Mouse (Mus musculus): ENCODE results near the gene Tnpo1. TPM values are rescaled to one million over a fixed set of nuclear protein-coding genes. Genes with fewer than 3 reads are reported as not detected.

Gene Tnpo1
- polyA plus RNA-seq, 1 experiment from 2014 or later: 57.0 TPM

DNA sequence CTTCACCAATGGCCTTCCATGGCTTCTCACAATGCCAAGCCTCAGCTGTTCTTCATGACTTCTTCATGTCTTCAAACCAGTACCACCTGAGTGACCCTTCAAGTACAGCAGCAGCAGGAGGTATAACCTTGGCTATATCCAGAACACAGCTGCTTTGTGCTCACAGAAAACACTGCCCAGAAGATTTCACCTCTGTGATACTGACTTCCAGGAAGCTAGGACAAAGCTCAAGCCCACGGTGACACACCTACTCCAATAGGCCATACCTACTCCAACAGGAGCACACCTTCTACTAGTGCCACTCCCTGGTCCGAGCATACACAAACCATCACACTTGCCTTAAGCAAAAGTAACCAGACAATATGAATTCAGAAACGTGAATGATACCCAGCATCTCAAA lies 3.4 kb downstream of the Tnpo1 start:
- ATAC-seq (replicated peaks): no peak
- 93% methylated on average over 3 of the region's 3 CpGs for WGBS
- no peak overlapping the region for H3K9ac ChIP-seq (replicated peaks)

DNA sequence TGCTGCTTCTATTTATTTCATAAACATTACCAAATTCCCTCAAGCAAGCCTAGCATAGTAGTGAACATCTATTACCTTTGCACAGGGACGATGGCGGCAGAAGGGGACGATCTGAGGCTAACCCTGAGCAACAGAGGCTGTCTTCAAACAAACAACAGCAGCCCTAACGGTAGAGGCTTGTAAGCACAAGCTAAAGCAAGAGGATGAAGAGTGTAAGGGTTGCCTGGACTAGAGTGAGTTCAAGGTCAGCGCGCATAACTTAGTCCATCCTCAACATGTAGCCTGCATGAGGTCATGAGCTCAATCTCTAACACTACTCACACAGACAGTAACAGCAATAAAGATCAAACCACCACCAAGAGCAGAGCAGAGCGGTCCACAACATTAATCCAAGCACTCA lies 4.9 kb downstream of the Tnpo1 start:
- no peak overlapping the region for H3K9ac ChIP-seq (replicated peaks)
- peaks cover 37% of the 10 kb centered on the region for H3K4me1 ChIP-seq
- H3K27me3 ChIP-seq: no peaks in the 10 kb centered on the region
- H3K9me3 ChIP-seq: no peaks in the 10 kb centered on the region
- H3K4me2 ChIP-seq (replicated peaks): no peak overlapping the region
- 96% methylated on average over 7 of the region's 7 CpGs for WGBS
- ATAC-seq (replicated peaks): no peak
- no peaks in the 10 kb centered on the region; the same call in 1 of the 2 replicates for H3K36me3 ChIP-seq
- H3K4me3 ChIP-seq: no peak overlapping the region
- H3K27ac ChIP-seq (replicated peaks): no peak overlapping the region

More for the DNA sequence above, 3.4 kb downstream of the Tnpo1 start:
- Histone ChIP-seq H3K9me3 (no peaks in the 10 kb centered on the region), H3K4me2 (replicated peaks) (no peak overlapping the region), H3K36me3 (no peaks in the 10 kb centered on the region; the same call in 1 of the 2 replicates), H3K4me3 (no peak overlapping the region), H3K27me3 (no peaks in the 10 kb centered on the region), H3K4me1 (peaks cover 37% of the 10 kb centered on the region), H3K27ac (replicated peaks) (no peak overlapping the region)

- no peak for ATAC-seq (replicated peaks)
- H3K4me1 ChIP-seq: peaks cover 42% of the 10 kb centered on the region
- no peaks in the 10 kb centered on the region for H3K9me3 ChIP-seq
- no peak overlapping the region for H3K4me3 ChIP-seq
- no peak overlapping the region for H3K4me2 ChIP-seq (replicated peaks)
- H3K27me3 ChIP-seq: no peaks in the 10 kb centered on the region
- H3K9ac ChIP-seq (replicated peaks): no peak overlapping the region
- no peak overlapping the region for H3K27ac ChIP-seq (replicated peaks)
- H3K36me3 ChIP-seq: no peaks in the 10 kb centered on the region; the same call in 1 of the 2 replicates
- 76% methylated on average over 3 of the region's 3 CpGs for WGBS
Measured at GRCm38 (mm10) chr13:98920300-98920699, 5.9 kb downstream of the Tnpo1 start.

DNA sequence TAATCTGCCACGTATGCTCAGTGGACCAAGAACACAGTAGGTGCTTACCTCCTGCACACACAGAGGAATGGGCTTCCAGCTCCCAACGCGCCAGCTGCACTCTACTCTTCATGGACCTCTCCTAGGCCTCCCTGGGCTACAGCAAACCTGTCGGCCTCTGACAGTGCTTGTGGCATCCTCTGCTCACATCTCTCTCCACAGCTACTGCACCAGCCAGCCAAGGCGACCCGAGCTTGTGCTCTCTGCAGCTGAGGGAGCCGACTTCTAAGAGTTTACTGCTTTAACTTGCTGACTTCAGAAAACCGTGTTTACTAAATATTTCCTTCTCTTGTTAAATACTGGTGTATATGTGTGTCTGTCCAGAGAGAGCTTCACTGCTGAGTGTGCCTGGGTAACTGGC lies 6.5 kb downstream of the Tnpo1 start:
- Histone ChIP-seq H3K9me3 (no peaks in the 10 kb centered on the region), H3K36me3 (no peaks in the 10 kb centered on the region; the same call in 1 of the 2 replicates), H3K27ac (replicated peaks) (no peak overlapping the region), H3K4me2 (replicated peaks) (no peak overlapping the region), H3K4me1 (peaks cover 43% of the 10 kb centered on the region), H3K9ac (replicated peaks) (no peak overlapping the region), H3K27me3 (no peaks in the 10 kb centered on the region), H3K4me3 (no peak overlapping the region)
- ATAC-seq (replicated peaks): no peak
- WGBS: 88% methylated on average over 8 of the region's 8 CpGs

DNA sequence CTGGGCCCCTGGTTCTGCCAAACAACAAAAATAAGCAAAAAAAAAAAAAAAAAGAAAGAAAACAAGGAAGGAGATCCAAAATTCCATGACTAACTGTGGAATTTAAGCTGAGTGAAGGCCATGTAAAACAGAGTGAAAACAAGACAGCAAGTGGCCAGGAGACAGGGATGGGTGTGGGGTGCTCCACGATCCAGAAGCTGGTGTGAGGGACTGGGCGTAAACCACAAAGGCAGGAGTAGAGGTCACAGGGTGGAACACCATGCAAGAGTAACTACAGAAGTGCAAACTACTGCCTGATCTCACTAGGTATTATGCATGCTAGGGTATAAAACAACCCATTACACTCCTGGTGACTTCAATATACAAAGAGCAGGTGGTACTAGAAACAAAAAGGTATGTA lies 8.3 kb downstream of the Tnpo1 start:
- WGBS: 96% methylated on average over 2 of the region's 2 CpGs
- no peaks in the 10 kb centered on the region for H3K9me3 ChIP-seq
- no peaks in the 10 kb centered on the region; the same call in 1 of the 2 replicates for H3K36me3 ChIP-seq
- no peak for ATAC-seq (replicated peaks)
- H3K4me3 ChIP-seq: no peak overlapping the region
- no peak overlapping the region for H3K4me2 ChIP-seq (replicated peaks)
- H3K27me3 ChIP-seq: no peaks in the 10 kb centered on the region
- no peak overlapping the region for H3K9ac ChIP-seq (replicated peaks)
- no peak overlapping the region for H3K27ac ChIP-seq (replicated peaks)
- H3K4me1 ChIP-seq: peaks cover 49% of the 10 kb centered on the region

GRCm38 (mm10) chr13:98915591-98915990 lies 10.6 kb downstream of the Tnpo1 start:
- Histone ChIP-seq H3K9ac (replicated peaks) (no peak overlapping the region), H3K9me3 (no peaks in the 10 kb centered on the region), H3K27ac (replicated peaks) (no peak overlapping the region; the same call in 1 of the 2 replicates), H3K4me2 (replicated peaks) (no peak overlapping the region; the same call in 1 of the 2 replicates), H3K4me3 (no peak overlapping the region), H3K27me3 (no peaks in the 10 kb centered on the region), H3K36me3 (no peaks in the 10 kb centered on the region), H3K4me1 (peaks cover 51% of the 10 kb centered on the region)
- no peak for ATAC-seq (replicated peaks)
- WGBS: 78% methylated on average over 4 of the region's 4 CpGs

DNA sequence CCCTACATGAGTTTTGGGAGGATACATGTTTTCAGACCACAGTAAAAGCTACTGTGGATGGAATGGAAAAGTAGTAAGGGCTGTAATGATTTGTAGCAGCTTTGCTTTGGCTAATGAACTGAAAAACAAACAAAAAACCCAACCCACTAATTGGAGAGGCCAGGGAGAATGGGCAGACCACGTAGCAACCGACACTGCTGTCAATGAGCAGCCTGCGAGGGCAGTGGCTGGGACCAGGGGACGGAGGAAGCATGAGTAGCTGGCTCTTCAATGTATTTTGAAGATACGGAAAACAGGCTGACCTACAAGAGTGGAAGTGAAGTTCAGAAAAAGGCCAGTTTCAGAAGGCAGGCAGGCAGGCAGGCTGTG lies 11.4 kb downstream of the Tnpo1 start:
- WGBS: 22% methylated on average over 5 of the region's 5 CpGs
- Histone ChIP-seq H3K9me3 (no peaks in the 10 kb centered on the region), H3K9ac (replicated peaks) (no peak overlapping the region), H3K4me2 (replicated peaks) (no peak overlapping the region), H3K27me3 (no peaks in the 10 kb centered on the region), H3K4me1 (peaks cover 54% of the 10 kb centered on the region), H3K36me3 (no peaks in the 10 kb centered on the region), H3K27ac (replicated peaks) (peak overlapping the region; percentile 68; the same call in 1 of the 2 replicates), H3K4me3 (no peak overlapping the region)
- no peak for ATAC-seq (replicated peaks)

DNA sequence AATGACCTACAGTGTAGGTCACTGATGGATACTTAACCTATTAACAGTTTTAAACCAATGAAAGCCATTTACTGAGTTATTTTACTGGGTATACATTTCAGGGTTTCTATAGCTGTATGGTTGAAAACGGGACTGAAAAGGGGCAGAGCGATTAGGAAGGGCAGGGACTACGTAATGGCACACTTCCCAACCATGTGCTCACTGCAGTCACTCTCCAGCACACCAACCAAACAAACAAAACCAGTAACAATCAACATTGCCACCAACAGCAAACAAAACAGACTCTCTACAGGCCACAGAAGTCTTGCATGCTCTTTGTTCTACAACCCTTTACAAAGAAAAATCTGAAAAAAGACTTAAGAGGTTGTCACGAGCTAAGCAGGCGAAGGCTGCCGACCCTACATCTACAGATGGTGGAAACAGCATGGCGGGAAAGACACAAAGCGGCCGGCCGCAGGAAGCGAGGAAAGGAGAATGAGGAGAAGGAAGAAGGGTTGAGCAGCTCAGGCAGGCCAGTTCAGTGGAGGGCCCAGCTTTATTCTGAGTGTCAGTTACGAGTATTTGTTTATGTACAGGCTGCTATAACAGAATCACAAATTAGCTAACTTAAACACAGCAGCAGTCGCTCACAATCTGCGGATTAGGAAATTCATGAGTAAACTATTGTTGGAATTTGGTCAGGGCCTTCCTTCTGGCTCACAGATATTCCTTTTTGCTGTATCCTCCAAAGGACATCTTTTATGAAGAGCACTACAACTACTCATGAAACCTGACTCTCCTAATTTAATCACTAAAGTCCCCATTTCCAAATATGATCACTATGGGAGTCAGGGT lies 12.0 kb downstream of the Tnpo1 start:
- peak overlapping the region; percentile 10; the same call in 1 of the 2 replicates for H3K4me2 ChIP-seq (replicated peaks)
- peak overlapping the region; percentile 68 for H3K27ac ChIP-seq (replicated peaks)
- ATAC-seq (replicated peaks): peak; percentile 41
- peaks cover 57% of the 10 kb centered on the region for H3K4me1 ChIP-seq
- no peaks in the 10 kb centered on the region for H3K36me3 ChIP-seq
- no peaks in the 10 kb centered on the region for H3K27me3 ChIP-seq
- H3K9ac ChIP-seq (replicated peaks): no peak overlapping the region
- H3K4me3 ChIP-seq: no peak overlapping the region
- no peaks in the 10 kb centered on the region for H3K9me3 ChIP-seq
- 21% methylated on average over 14 of the region's 14 CpGs for WGBS

GRCm38 (mm10) chr13:98913196-98913595 lies 13.0 kb downstream of the Tnpo1 start:
- WGBS: 42% methylated on average over 7 of the region's 7 CpGs
- no peaks in the 10 kb centered on the region for H3K9me3 ChIP-seq
- H3K27me3 ChIP-seq: no peaks in the 10 kb centered on the region
- H3K4me2 ChIP-seq (replicated peaks): no peak overlapping the region
- H3K9ac ChIP-seq (replicated peaks): no peak overlapping the region
- no peaks in the 10 kb centered on the region for H3K36me3 ChIP-seq
- peaks cover 63% of the 10 kb centered on the region for H3K4me1 ChIP-seq
- ATAC-seq (replicated peaks): no peak
- no peak overlapping the region for H3K27ac ChIP-seq (replicated peaks)
- H3K4me3 ChIP-seq: no peak overlapping the region

DNA sequence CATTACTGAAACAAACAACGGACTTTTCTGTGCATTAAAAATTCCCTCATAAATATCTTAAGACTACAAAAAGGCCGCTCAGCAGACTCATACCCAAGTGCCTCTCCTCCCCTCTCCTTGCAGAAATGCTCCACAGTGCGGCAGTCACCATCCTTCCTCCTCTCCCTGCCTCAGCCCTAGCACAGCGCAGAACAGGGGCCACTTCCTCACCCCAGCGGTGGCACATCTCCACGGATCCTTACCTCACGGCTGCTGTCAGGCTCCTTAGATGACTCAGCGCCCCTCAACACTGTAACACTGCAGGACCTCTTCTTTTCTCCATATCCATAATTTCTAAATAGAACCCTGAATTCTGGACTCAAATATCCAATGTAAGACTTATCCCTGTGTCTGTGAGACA lies 13.6 kb downstream of the Tnpo1 start:
- WGBS: 73% methylated on average over 8 of the region's 8 CpGs
- Histone ChIP-seq H3K36me3 (no peaks in the 10 kb centered on the region), H3K4me3 (no peak overlapping the region), H3K9me3 (no peaks in the 10 kb centered on the region), H3K4me2 (replicated peaks) (no peak overlapping the region), H3K27ac (replicated peaks) (no peak overlapping the region), H3K27me3 (no peaks in the 10 kb centered on the region), H3K9ac (replicated peaks) (no peak overlapping the region), H3K4me1 (peaks cover 63% of the 10 kb centered on the region)
- ATAC-seq (replicated peaks): no peak

DNA sequence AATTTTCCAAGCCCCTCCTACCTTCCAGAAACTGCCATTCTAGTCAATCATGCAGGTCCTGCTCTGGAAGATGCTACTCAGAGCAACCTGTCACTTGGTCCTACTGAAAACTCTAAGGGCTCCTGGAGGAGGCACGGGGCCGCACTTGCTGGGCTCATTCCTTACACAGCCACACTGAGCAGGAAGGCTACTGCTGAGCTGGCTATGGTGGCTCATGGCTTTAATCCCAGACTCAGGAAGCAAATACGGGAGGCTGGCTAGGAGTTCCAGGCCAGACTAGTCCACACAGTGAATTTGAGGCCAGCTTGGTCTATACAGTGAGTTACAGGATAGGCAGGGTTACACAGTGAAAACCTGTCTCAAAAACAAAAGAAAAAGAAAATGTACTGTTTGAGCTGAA lies 15.4 kb downstream of the Tnpo1 start:
- Histone ChIP-seq H3K27me3 (no peaks in the 10 kb centered on the region), H3K36me3 (no peaks in the 10 kb centered on the region), H3K4me1 (peaks cover 63% of the 10 kb centered on the region), H3K9me3 (no peaks in the 10 kb centered on the region), H3K9ac (replicated peaks) (no peak overlapping the region), H3K4me2 (replicated peaks) (no peak overlapping the region), H3K27ac (replicated peaks) (no peak overlapping the region), H3K4me3 (no peak overlapping the region)
- 0 out of 2 replicates have a peak, but pooled peaks have one; percentile 16 for ATAC-seq (replicated peaks)
- WGBS: 64% methylated on average over 3 of the region's 3 CpGs

DNA sequence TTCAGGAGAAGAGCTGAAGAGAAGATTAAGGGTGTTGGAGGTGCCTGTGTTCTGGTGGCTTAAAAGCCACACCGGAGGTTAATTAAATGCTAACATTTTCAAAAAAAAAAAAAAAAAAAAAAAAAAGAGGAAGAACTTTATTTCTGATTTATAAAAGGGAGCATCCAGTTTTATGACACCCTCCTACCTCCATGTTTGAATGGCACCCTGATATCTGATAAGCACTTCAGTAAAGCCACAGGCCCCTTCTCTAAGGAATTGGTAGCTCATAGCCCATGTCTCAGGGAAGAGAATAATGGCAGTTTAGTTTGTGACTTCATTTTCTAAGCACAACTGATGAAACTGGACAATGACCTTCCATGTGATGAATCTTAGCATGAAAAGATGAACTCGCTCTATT lies 21.6 kb downstream of the Tnpo1 start:
- 97% methylated on average over 2 of the region's 2 CpGs for WGBS
- H3K4me3 ChIP-seq: no peak overlapping the region
- no peaks in the 10 kb centered on the region for H3K27me3 ChIP-seq
- no peak overlapping the region for H3K4me2 ChIP-seq (replicated peaks)
- no peaks in the 10 kb centered on the region; the same call in 1 of the 2 replicates for H3K9me3 ChIP-seq
- no peak for ATAC-seq (replicated peaks)
- H3K36me3 ChIP-seq: peaks cover 17% of the 10 kb centered on the region
- no peak overlapping the region for H3K27ac ChIP-seq (replicated peaks)
- H3K9ac ChIP-seq (replicated peaks): no peak overlapping the region
- peaks cover 9% of the 10 kb centered on the region for H3K4me1 ChIP-seq
